Comparison of ENCODE assay signal across 28 mouse cellular contexts in genomic region chr1:92671326-92671725, GRCm38 (mm10). TPM values are rescaled to one million over a fixed set of nuclear protein-coding genes. Genes with fewer than 3 reads are reported as not detected.
"Had no signal": no experiment of that assay in that cellular context is flagged by ENCODE, and none has a peak within 500 bp of the region (broad histone marks: within the 10 kb centered on the region; RNA-seq: fewer than 3 reads in every experiment).

No protein-coding gene starts in this region.

- ATAC-seq: liver, embryonic 12.5 days; liver, postnatal 0 days; lung, postnatal 0 days; midbrain, embryonic 13.5 days; midbrain, embryonic 15.5 days; midbrain, embryonic 16.5 days had no signal

- DNase-seq: left cerebral cortex, postnatal 4 days; liver; liver, embryonic 13.5 days; liver, postnatal 0 days; lung, adult 18-20 months; lung, adult 2 months; lung, embryonic 14.5 days; lung, postnatal 10 days; lung, postnatal 14 days; lung, postnatal 36 days; lung, postnatal 4 days; midbrain, embryonic 14.5 days had no signal

RNA-seq across cellular contexts. Expression of gene Otos, which starts 22.7 kb away (rescaled TPM):
- total RNA-seq: left cerebral cortex, adult 2 months; left cerebral cortex, postnatal 10 days; left cerebral cortex, postnatal 14 days; left cerebral cortex, postnatal 25 days; left cerebral cortex, postnatal 36 days; left cerebral cortex, postnatal 4 days; liver, adult 2 months; midbrain, postnatal 0 days; monocyte, adult 5-6 weeks had no signal

RNA-seq across cellular contexts. Expression of gene Olfr12, which starts 53.7 kb away (rescaled TPM):
- total RNA-seq: left cerebral cortex, adult 2 months; left cerebral cortex, postnatal 10 days; left cerebral cortex, postnatal 14 days; left cerebral cortex, postnatal 25 days; left cerebral cortex, postnatal 36 days; left cerebral cortex, postnatal 4 days; liver, adult 2 months; megakaryocyte progenitor cell, adult 5-6 weeks; megakaryocyte, adult 5-6 weeks; megakaryocyte-erythroid progenitor cell, adult 5-6 weeks; midbrain, postnatal 0 days; monocyte, adult 5-6 weeks had no signal
